Comparison of ENCODE assay signal across 17 mouse cellular contexts in genomic region chr12:81932015-81932414, GRCm38 (mm10).
DNase-seq lines count a peak whose midpoint lies in the region; ATAC-seq and TF ChIP-seq lines count a peak whose summit lies in the region.
"Had no signal": no experiment of that assay in that cellular context is flagged by ENCODE, and none has a peak within 500 bp of the region (broad histone marks: within the 10 kb centered on the region; RNA-seq: fewer than 3 reads in every experiment).

No protein-coding gene starts in this region.

- no peak for ATAC-seq in heart, embryonic 12.5 days (ENCODE audit: insufficient number of reproducible peaks, low FRiP score)
- no peak for ATAC-seq in hindbrain, postnatal 0 days
- no peak for ATAC-seq in hindbrain, embryonic 12.5 days (ENCODE audit: low FRiP score)
- no peak for ATAC-seq in midbrain, postnatal 0 days (ENCODE audit: low FRiP score)
- ATAC-seq in midbrain, embryonic 16.5 days = no peak
- ATAC-seq: liver, embryonic 12.5 days; midbrain, embryonic 13.5 days had no signal

- peaks cover 9% of the 10 kb centered on the region for H3K36me3 ChIP-seq in heart, embryonic 12.5 days
- H3K36me3 ChIP-seq in hindbrain, postnatal 0 days (ENCODE audit: insufficient read depth, low read length) = no peaks in the 10 kb centered on the region; the same call in 1 of the 2 replicates
- H3K36me3 ChIP-seq in hindbrain, embryonic 12.5 days = peaks cover 6% of the 10 kb centered on the region; the same call in 1 of the 2 replicates
- H3K36me3 ChIP-seq in midbrain, postnatal 0 days (ENCODE audit: insufficient read depth, low read length) = peaks cover 4% of the 10 kb centered on the region; the same call in 1 of the 2 replicates
- H3K36me3 ChIP-seq in midbrain, embryonic 16.5 days (ENCODE audit: control insufficient read depth, insufficient read depth, low read length) = peaks cover 3% of the 10 kb centered on the region; the same call in 1 of the 2 replicates
- H3K36me3 ChIP-seq: liver, embryonic 12.5 days; lung, embryonic 15.5 days; neural tube, embryonic 12.5 days had no signal

- DNase-seq in heart, adult 8-10 months (ENCODE audit: low spot score) = no peak
- peak; percentile 26 for DNase-seq in hindbrain, postnatal 0 days (ENCODE audit: low spot score)
- peak; percentile 20 for DNase-seq in midbrain, postnatal 0 days (ENCODE audit: low spot score)
- no peak for DNase-seq in right cerebral cortex, adult 2 months (ENCODE audit: low spot score in 2 of 2)
- DNase-seq: B cell, adult 2 months; cerebellum, adult 18-20 months; gastrocnemius, postnatal 14 days; thymus, postnatal 36 days had no signal

- peak overlapping the region; percentile 30 for H3K27ac ChIP-seq in heart, embryonic 12.5 days (ENCODE audit: poor library complexity, severe bottlenecking)
- no peak overlapping the region for H3K27ac ChIP-seq in hindbrain, postnatal 0 days
- no peak overlapping the region for H3K27ac ChIP-seq in hindbrain, embryonic 12.5 days
- H3K27ac ChIP-seq in midbrain, postnatal 0 days (ENCODE audit: low read depth, low read length) = no peak overlapping the region
- no peak overlapping the region for H3K27ac ChIP-seq in midbrain, embryonic 16.5 days (ENCODE audit: low read length)
- H3K27ac ChIP-seq: forebrain, embryonic 10.5 days; limb, embryonic 10.5 days; liver, embryonic 12.5 days; lung, embryonic 15.5 days; midbrain, embryonic 13.5 days; neural tube, embryonic 12.5 days had no signal

- no peak overlapping the region; the same call in 1 of the 2 replicates for H3K4me2 ChIP-seq in heart, embryonic 12.5 days
- no peak overlapping the region for H3K4me2 ChIP-seq in hindbrain, postnatal 0 days (ENCODE audit: low read depth, low read length)
- no peak overlapping the region for H3K4me2 ChIP-seq in hindbrain, embryonic 12.5 days (replicated peaks)
- no peak overlapping the region for H3K4me2 ChIP-seq in midbrain, postnatal 0 days (ENCODE audit: low read depth, low read length, poor library complexity, severe bottlenecking)
- H3K4me2 ChIP-seq in midbrain, embryonic 16.5 days (ENCODE audit: low read length) = no peak overlapping the region
- H3K4me2 ChIP-seq: liver, embryonic 12.5 days; lung, embryonic 15.5 days; midbrain, embryonic 13.5 days; neural tube, embryonic 12.5 days had no signal

- TF ChIP-seq CTCF in hindbrain, postnatal 0 days (IDR thresholded peaks at IDR 0.05; ENCODE audit: low read depth) = no peak
- TF ChIP-seq CTCF in midbrain, postnatal 0 days (IDR thresholded peaks at IDR 0.05) = no peak

- no peak overlapping the region for H3K4me3 ChIP-seq in heart, embryonic 12.5 days
- H3K4me3 ChIP-seq in hindbrain, postnatal 0 days (ENCODE audit: low read length) = no peak overlapping the region
- no peak overlapping the region for H3K4me3 ChIP-seq in hindbrain, embryonic 12.5 days
- H3K4me3 ChIP-seq in midbrain, postnatal 0 days (ENCODE audit: low read depth, low read length) = no peak overlapping the region
- no peak overlapping the region for H3K4me3 ChIP-seq in midbrain, embryonic 16.5 days (ENCODE audit: low read depth, low read length)
- H3K4me3 ChIP-seq: forebrain, embryonic 10.5 days; limb, embryonic 10.5 days; liver, embryonic 12.5 days; lung, embryonic 15.5 days; midbrain, embryonic 13.5 days; neural tube, embryonic 12.5 days had no signal

- H3K27me3 ChIP-seq in heart, embryonic 12.5 days (replicated peaks) = no peaks in the 10 kb centered on the region
- no peaks in the 10 kb centered on the region for H3K27me3 ChIP-seq in hindbrain, postnatal 0 days (ENCODE audit: insufficient read depth, low read length)
- no peaks in the 10 kb centered on the region for H3K27me3 ChIP-seq in hindbrain, embryonic 12.5 days
- H3K27me3 ChIP-seq in midbrain, postnatal 0 days (ENCODE audit: insufficient read depth, low read length) = no peaks in the 10 kb centered on the region
- H3K27me3 ChIP-seq in midbrain, embryonic 16.5 days (ENCODE audit: control insufficient read depth, insufficient read depth, low read depth, low read length) = no peaks in the 10 kb centered on the region
- H3K27me3 ChIP-seq: liver, embryonic 12.5 days; lung, embryonic 15.5 days; midbrain, embryonic 13.5 days; neural tube, embryonic 12.5 days had no signal

- H3K4me1 ChIP-seq in heart, embryonic 12.5 days (replicated peaks) = peaks cover 36% of the 10 kb centered on the region
- peaks cover 2% of the 10 kb centered on the region; the same call in 1 of the 2 replicates for H3K4me1 ChIP-seq in hindbrain, postnatal 0 days (ENCODE audit: insufficient read depth, low read length)
- peaks cover 8% of the 10 kb centered on the region for H3K4me1 ChIP-seq in hindbrain, embryonic 12.5 days
- no peaks in the 10 kb centered on the region for H3K4me1 ChIP-seq in midbrain, postnatal 0 days (ENCODE audit: insufficient read depth, low read length)
- H3K4me1 ChIP-seq in midbrain, embryonic 16.5 days (ENCODE audit: control insufficient read depth, insufficient read depth, low read length) = peaks cover 4% of the 10 kb centered on the region; the same call in 1 of the 2 replicates
- H3K4me1 ChIP-seq: liver, embryonic 12.5 days; neural tube, embryonic 12.5 days had no signal

- WGBS in heart, embryonic 12.5 days = 51% methylated on average over 13 of the region's 13 CpGs
- WGBS in hindbrain, postnatal 0 days = 64% methylated on average over 13 of the region's 13 CpGs
- 85% methylated on average over 13 of the region's 13 CpGs for WGBS in hindbrain, embryonic 12.5 days
- 68% methylated on average over 13 of the region's 13 CpGs for WGBS in midbrain, postnatal 0 days
- WGBS in midbrain, embryonic 16.5 days = 75% methylated on average over 13 of the region's 13 CpGs

- no peak overlapping the region for H3K9ac ChIP-seq in heart, embryonic 12.5 days
- H3K9ac ChIP-seq in hindbrain, postnatal 0 days (replicated peaks; ENCODE audit: low read length) = no peak overlapping the region
- H3K9ac ChIP-seq in hindbrain, embryonic 12.5 days = no peak overlapping the region
- H3K9ac ChIP-seq in midbrain, postnatal 0 days (replicated peaks; ENCODE audit: low read length, poor library complexity, severe bottlenecking) = no peak overlapping the region
- no peak overlapping the region for H3K9ac ChIP-seq in midbrain, embryonic 16.5 days (ENCODE audit: low read depth, low read length)
- H3K9ac ChIP-seq: liver, embryonic 12.5 days; lung, embryonic 15.5 days; midbrain, embryonic 13.5 days; neural tube, embryonic 12.5 days had no signal

- no peaks in the 10 kb centered on the region for H3K9me3 ChIP-seq in heart, embryonic 12.5 days (replicated peaks)
- H3K9me3 ChIP-seq in hindbrain, postnatal 0 days (ENCODE audit: low read length) = no peaks in the 10 kb centered on the region
- no peaks in the 10 kb centered on the region for H3K9me3 ChIP-seq in hindbrain, embryonic 12.5 days (replicated peaks)
- no peaks in the 10 kb centered on the region for H3K9me3 ChIP-seq in midbrain, postnatal 0 days (ENCODE audit: low read length)
- no peaks in the 10 kb centered on the region for H3K9me3 ChIP-seq in midbrain, embryonic 16.5 days (replicated peaks; ENCODE audit: control insufficient read depth, low read length, poor library complexity, severe bottlenecking)
- H3K9me3 ChIP-seq: forebrain, embryonic 10.5 days; limb, embryonic 10.5 days; liver, embryonic 12.5 days; lung, embryonic 15.5 days; midbrain, embryonic 13.5 days; neural tube, embryonic 12.5 days had no signal

Comparison
In these comparisons a context has a peak if more than half of its experiments do, and no peak if none do; other contexts are left out.
1. DNase-seq: peak in hindbrain, postnatal 0 days (single experiment) and midbrain, postnatal 0 days (single experiment); none in heart, adult 8-10 months (single experiment) and right cerebral cortex, adult 2 months (0 of 2).